Mouse (Mus musculus) heart, postnatal 4 days (tissue): ENCODE results near the gene Noc2l. TPM values are rescaled to one million over a fixed set of nuclear protein-coding genes. Genes with fewer than 3 reads are reported as not detected.

Source experiments
- microRNA-seq, 2 experiments: library from miRNA; unstranded; fragments of <30 nt; microRNA quantifications; one replicate each; pipeline ENCODE4 v1.2.0; 2021 to 2022
- total RNA-seq, 2 experiments: library from RNA; stranded (reverse); gene quantifications; 2 replicates each; pipeline ENCODE4 v1.2.3; 2021

Noc2l gene
- total RNA-seq, 2 experiments from 2014 or later, result 25.2 to 25.4 TPM

Small RNA genes lying within 50 kb of the gene (microRNA-seq; reads per million reads assigned to microRNA genes)
- 3.5 to 4.5 reads per million in 2 experiments for gene Mir7658

Other genes starting within 250 kb of the Noc2l start
- gene B3galt6, start 243.4 kb upstream of the Noc2l start, total RNA-seq, result 1 to 10 TPM; 4.1 to 4.5 TPM
- gene Sdf4, start 243.1 kb upstream of the Noc2l start, total RNA-seq, result 100 to 1,000 TPM; 107 to 109 TPM
- gene Tnfrsf4, start 222.2 kb upstream of the Noc2l start, total RNA-seq, result under 1 TPM; 0.34 to 0.62 TPM
- gene Tnfrsf18, start 209.8 kb upstream of the Noc2l start, total RNA-seq, result under 1 TPM in 1 of 2 experiments, not detected in 1; 0.29 TPM
- under 1 TPM; 0.16 to 0.55 TPM for gene Ttll10, start 176.6 kb upstream of the Noc2l start, total RNA-seq
- gene 9430015G10Rik, start 126.0 kb upstream of the Noc2l start, total RNA-seq, result 1 to 10 TPM; 7.3 to 9.4 TPM
- under 1 TPM in 1 of 2 experiments, not detected in 1; 0.25 TPM for gene Rnf223, start 105.5 kb upstream of the Noc2l start, total RNA-seq
- gene Agrn, start 38.5 kb upstream of the Noc2l start, total RNA-seq, result 100 to 1,000 TPM; 112 TPM
- 1 to 10 TPM; 1.3 to 1.4 TPM for gene Isg15, start 35.2 kb upstream of the Noc2l start, total RNA-seq
- 1 to 10 TPM; 7.6 to 7.7 TPM for gene AW011738, start 32.7 kb upstream of the Noc2l start, total RNA-seq
- gene Perm1, start 20.1 kb upstream of the Noc2l start, total RNA-seq, result 100 to 1,000 TPM in 1 of 2 experiments, 10 to 100 TPM in 1; 91.2 to 106 TPM
- 10 to 100 TPM in 1 of 2 experiments, 1 to 10 TPM in 1; 9.1 to 10.2 TPM for gene Plekhn1, start 1.2 kb upstream of the Noc2l start, total RNA-seq
- gene Samd11, start 19.6 kb downstream of the Noc2l start, total RNA-seq, result under 1 TPM; 0.16 to 0.29 TPM
- not detected for gene Vmn2r-ps159, start 95.1 kb downstream of the Noc2l start, total RNA-seq